Mouse (Mus musculus) forebrain, embryonic 12.5 days (tissue): Measurements from ENCODE around the gene Cic. TPM values are rescaled to one million over a fixed set of nuclear protein-coding genes. Genes with fewer than 3 reads are reported as not detected.
A peak's percentile ranks its signal among the peaks of the same experiment; 100 is the strongest.

Experiments used
- ATAC-seq: fragments of 200-750 bp; cut with Nextera tagmentation; 2 replicates; pipeline ENCODE4 v1.8.0; 2017; ENCODE audit warnings: moderate TSS enrichment; ENCODE audit not compliant: low FRiP score
- H3K27ac ChIP-seq: fragments of 300-500 bp; sonication (generic); 2 replicates; pipeline ENCODE4 v1.5.1; 2016; ENCODE audit warnings: mild to moderate bottlenecking
- H3K27me3 ChIP-seq: fragments of 300-500 bp; sonication (generic); 2 replicates; pipeline ENCODE4 v1.6.1; 2016; ENCODE audit warnings: mild to moderate bottlenecking
- H3K36me3 ChIP-seq: fragments of 300-500 bp; sonication (generic); replicated peaks from 2 replicates; pipeline ENCODE4 v1.6.1; 2016; ENCODE audit warnings: mild to moderate bottlenecking
- H3K4me1 ChIP-seq: fragments of 300-500 bp; sonication (generic); 2 replicates; pipeline ENCODE4 v1.6.1; 2016
- H3K4me2 ChIP-seq: fragments of 300-500 bp; sonication (generic); 2 replicates; pipeline ENCODE4 v1.6.1; 2016; ENCODE audit warnings: mild to moderate bottlenecking, moderate library complexity
- H3K4me3 ChIP-seq: fragments of 300-500 bp; sonication (generic); replicated peaks from 2 replicates; pipeline ENCODE4 v1.5.1; 2016; ENCODE audit warnings: mild to moderate bottlenecking
- H3K9ac ChIP-seq: fragments of 300-500 bp; sonication (generic); 2 replicates; pipeline ENCODE4 v1.6.1; 2016; ENCODE audit warnings: mild to moderate bottlenecking
- H3K9me3 ChIP-seq: fragments of 300-500 bp; sonication (generic); 2 replicates; pipeline ENCODE4 v1.6.1; 2016
- WGBS: fragments of 180-500 bp; shearing (Covaris S2); methylation state at CpG from one replicate; pipeline ENCODE4 v1.1.7; 2016; 5-methylcytosine and 5-hydroxymethylcytosine counted together
- polyA plus RNA-seq: library from polyadenylated mRNA; unstranded; fragments of >200 nt; fragmentation: Nextera tagmentation; extraction: Ambion mirVana; gene quantifications from 2 replicates; pipeline ENCODE4 v1.2.1, GENCODE M21; 2016

Gene Cic
- polyA plus RNA-seq, 1 experiment from 2014 or later, result 46.9 TPM

DNA sequence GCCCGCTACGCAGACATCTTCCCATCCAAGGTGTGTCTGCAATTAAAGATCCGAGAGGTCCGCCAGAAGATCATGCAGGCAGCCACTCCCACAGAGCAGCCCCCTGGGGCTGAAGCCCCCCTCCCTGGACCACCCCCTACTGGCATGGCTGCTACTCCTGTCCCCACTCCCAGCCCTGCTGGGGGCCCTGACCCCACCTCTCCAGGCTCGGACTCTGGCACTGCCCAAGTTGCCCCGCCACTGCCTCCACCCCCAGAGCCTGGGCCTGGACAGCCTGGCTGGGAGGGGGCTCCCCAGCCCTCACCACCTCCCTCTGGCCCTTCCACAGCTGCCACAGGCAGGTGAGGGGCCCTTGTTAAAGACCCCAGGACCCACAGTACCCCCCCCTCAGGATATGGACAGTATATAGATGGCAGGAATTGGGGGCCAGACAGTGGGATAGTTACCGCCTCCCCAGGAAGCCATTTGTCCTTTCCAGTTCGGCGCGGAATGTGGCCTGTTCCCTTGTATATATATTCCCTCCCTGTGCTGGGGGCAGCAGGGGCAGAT, 25.8 kb downstream of the Cic start:
- H3K4me1 ChIP-seq, result peaks cover 32% of the 10 kb centered on the region
- H3K4me3 ChIP-seq, result no peak overlapping the region
- H3K27ac ChIP-seq, result peak overlapping the region; percentile 5; the same call in 1 of the 2 replicates
- peaks cover 78% of the 10 kb centered on the region for H3K36me3 ChIP-seq
- 0 out of 2 replicates have a peak, but pooled peaks cover 7% of the 10 kb centered on the region for H3K9me3 ChIP-seq
- H3K4me2 ChIP-seq, result no peak overlapping the region
- no peak overlapping the region for H3K9ac ChIP-seq
- H3K27me3 ChIP-seq, result no peaks in the 10 kb centered on the region
- WGBS, result 79% methylated on average over 10 of the region's 10 CpGs
- no peak for ATAC-seq

DNA sequence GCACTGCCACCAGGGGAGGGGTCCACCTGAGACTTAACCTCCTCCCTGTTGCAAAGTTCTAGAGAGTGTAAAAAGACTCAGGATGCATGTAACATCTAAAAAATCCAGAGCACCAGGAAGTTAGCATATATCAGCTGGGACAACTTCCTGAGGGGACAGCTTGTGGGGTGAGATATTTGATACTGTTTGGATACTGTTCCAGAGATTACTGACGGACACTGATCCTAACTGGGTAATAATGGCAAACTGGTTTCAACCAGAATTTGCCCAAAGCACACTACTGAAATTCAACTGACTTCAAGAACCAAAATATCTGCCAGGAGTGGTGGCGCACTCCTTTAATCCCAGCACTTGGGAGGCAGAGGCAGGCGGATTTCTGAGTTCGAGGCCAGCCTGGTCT, 27.0 kb downstream of the Cic start:
- Histone ChIP-seq H3K9me3 (0 out of 2 replicates have a peak, but pooled peaks cover 6% of the 10 kb centered on the region), H3K27ac (no peak overlapping the region; the same call in 1 of the 2 replicates), H3K9ac (no peak overlapping the region), H3K27me3 (no peaks in the 10 kb centered on the region), H3K4me2 (no peak overlapping the region), H3K36me3 (peaks cover 66% of the 10 kb centered on the region), H3K4me1 (peaks cover 35% of the 10 kb centered on the region), H3K4me3 (no peak overlapping the region)
- 89% methylated on average over 4 of the region's 4 CpGs for WGBS
- ATAC-seq, result no peak

GRCm38 (mm10) chr7:25294960-25295722, 27.6 kb downstream of the Cic start:
- no peak overlapping the region for H3K4me3 ChIP-seq
- peaks cover 59% of the 10 kb centered on the region for H3K36me3 ChIP-seq
- no peaks in the 10 kb centered on the region for H3K27me3 ChIP-seq
- 0 out of 2 replicates have a peak overlapping the region, but pooled peaks have one; percentile 98 for H3K27ac ChIP-seq
- H3K9me3 ChIP-seq, result no peaks in the 10 kb centered on the region
- WGBS, result 89% methylated on average over 12 of the region's 12 CpGs
- ATAC-seq, result no peak
- H3K4me2 ChIP-seq, result no peak overlapping the region
- no peak overlapping the region for H3K9ac ChIP-seq
- peaks cover 35% of the 10 kb centered on the region for H3K4me1 ChIP-seq

GRCm38 (mm10) chr7:25296945-25297453, 29.5 kb downstream of the Cic start:
- peak; percentile 49; the same call in 1 of the 2 replicates for ATAC-seq
- H3K9ac ChIP-seq, result peak overlapping the region; percentile 91
- H3K4me2 ChIP-seq, result peak overlapping the region; percentile 79
- H3K27me3 ChIP-seq, result no peaks in the 10 kb centered on the region
- H3K4me3 ChIP-seq, result peak overlapping the region; percentile 86
- peak overlapping the region; percentile 98 for H3K27ac ChIP-seq
- no peaks in the 10 kb centered on the region for H3K9me3 ChIP-seq
- WGBS, result under 1% methylated on average over 21 of the region's 21 CpGs
- peaks cover 41% of the 10 kb centered on the region for H3K36me3 ChIP-seq
- H3K4me1 ChIP-seq, result peaks cover 25% of the 10 kb centered on the region

GRCm38 (mm10) chr7:25297454-25298325, 30.2 kb downstream of the Cic start, which contains the start of gene Pafah1b3:
Gene Pafah1b3 (minus strand): TSS chr7:25297986.
- H3K36me3 ChIP-seq, result peaks cover 34% of the 10 kb centered on the region
- H3K4me2 ChIP-seq, result peak within 1 kb of the TSS; percentile 79
- peak within 1 kb of the TSS; percentile 98 for H3K27ac ChIP-seq
- peaks cover 21% of the 10 kb centered on the region for H3K4me1 ChIP-seq
- H3K4me3 ChIP-seq, result peak within 1 kb of the TSS; percentile 86
- no peaks in the 10 kb centered on the region for H3K9me3 ChIP-seq
- peak; percentile 92 for ATAC-seq
- peak within 1 kb of the TSS; percentile 91 for H3K9ac ChIP-seq
- under 1% methylated on average over 52 of the region's 52 CpGs for WGBS
- no peaks in the 10 kb centered on the region for H3K27me3 ChIP-seq

GRCm38 (mm10) chr7:25301063-25301462, 33.6 kb downstream of the Cic start, which contains the start of gene Prr19:
Gene Prr19 (plus strand): TSS chr7:25301411.
- H3K36me3 ChIP-seq, result peaks cover 1% of the 10 kb centered on the region; the same call in 1 of the 2 replicates
- H3K27ac ChIP-seq, result no peak within 1 kb of the TSS
- no peak for ATAC-seq
- no peak within 1 kb of the TSS for H3K4me2 ChIP-seq
- peaks cover 24% of the 10 kb centered on the region for H3K4me1 ChIP-seq
- no peak within 1 kb of the TSS for H3K9ac ChIP-seq
- H3K4me3 ChIP-seq, result no peak within 1 kb of the TSS
- no peaks in the 10 kb centered on the region for H3K9me3 ChIP-seq
- H3K27me3 ChIP-seq, result peaks cover 5% of the 10 kb centered on the region; the same call in 1 of the 2 replicates
- WGBS, result 57% methylated on average over 19 of the region's 19 CpGs

DNA sequence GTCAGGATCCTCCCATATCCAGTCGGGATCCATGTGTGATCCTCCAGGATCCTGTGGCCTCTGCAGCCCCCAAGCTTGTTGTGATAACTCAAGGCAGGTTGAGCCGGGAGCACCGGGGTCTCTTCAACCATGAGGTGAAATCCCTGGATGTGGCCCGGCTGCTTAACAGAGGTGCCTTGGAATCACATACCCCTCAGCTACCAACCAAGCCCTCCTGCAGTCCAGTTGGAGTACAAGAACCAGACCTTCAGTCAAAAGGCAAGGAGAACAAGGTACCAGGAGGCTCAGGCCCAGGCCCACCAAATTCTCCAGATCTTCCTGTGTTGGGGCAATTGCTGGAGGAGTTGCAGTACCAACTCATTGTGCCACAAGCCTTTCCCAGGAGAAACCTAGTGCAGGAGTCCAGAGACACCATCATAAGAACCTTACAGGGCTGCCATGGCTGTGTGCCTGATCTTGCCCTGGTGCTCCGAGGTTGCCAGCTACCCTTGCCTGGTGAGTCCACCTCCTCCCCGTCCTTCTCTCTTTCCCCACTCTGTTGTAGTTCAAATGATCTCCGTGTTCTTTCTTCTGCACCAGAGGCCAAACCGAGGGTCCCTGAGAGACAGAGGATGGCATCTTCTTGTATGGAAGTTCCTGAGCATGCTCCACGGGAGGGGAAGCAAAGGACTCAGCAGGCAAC, 35.6 kb downstream of the Cic start:
- Histone ChIP-seq H3K4me2 (no peak overlapping the region), H3K27ac (no peak overlapping the region), H3K9me3 (no peaks in the 10 kb centered on the region), H3K4me1 (peaks cover 17% of the 10 kb centered on the region), H3K9ac (no peak overlapping the region), H3K36me3 (no peaks in the 10 kb centered on the region), H3K27me3 (peaks cover 16% of the 10 kb centered on the region), H3K4me3 (no peak overlapping the region)
- 77% methylated on average over 9 of the region's 9 CpGs for WGBS
- ATAC-seq, result no peak

DNA sequence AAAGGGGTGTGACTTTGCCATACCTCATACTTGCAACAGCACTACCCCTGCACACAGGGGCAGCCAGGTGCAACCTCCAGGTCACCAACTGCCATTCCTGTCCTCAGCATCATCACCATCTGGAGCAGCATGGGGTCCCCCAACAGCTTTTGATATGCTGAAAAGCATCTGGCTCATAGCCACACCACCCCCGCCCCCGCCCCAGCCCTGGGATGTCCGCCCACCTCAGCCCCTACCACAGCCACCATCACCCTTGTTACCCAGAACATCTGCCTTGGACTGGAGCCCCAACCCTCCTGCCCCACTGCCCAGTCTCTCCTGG, 36.1 kb downstream of the Cic start:
- no peak overlapping the region for H3K9ac ChIP-seq
- no peaks in the 10 kb centered on the region for H3K9me3 ChIP-seq
- 90% methylated on average over 3 of the region's 3 CpGs for WGBS
- no peak overlapping the region for H3K4me3 ChIP-seq
- no peak for ATAC-seq
- peaks cover 13% of the 10 kb centered on the region for H3K4me1 ChIP-seq
- H3K27me3 ChIP-seq, result peaks cover 16% of the 10 kb centered on the region
- H3K27ac ChIP-seq, result no peak overlapping the region
- H3K4me2 ChIP-seq, result no peak overlapping the region
- no peaks in the 10 kb centered on the region for H3K36me3 ChIP-seq

DNA sequence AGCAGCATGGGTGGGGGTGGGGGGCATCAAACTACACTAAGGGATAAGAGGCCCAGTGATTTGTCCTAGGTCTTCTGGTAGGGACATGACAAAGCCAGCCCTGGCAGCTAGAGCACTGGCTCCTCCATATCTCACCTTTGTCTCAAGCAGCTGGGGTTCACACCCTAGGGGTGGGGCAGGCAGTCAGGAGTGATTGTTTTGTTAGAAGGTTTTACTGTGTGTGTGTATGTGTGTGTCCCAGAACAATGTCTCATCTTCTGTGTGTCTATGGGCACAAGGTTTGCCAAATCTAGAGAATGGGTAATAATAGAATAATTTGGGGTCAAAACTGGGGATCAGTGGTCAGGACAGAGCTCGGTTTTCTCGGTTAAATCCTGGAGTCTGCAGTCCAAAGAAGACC, 38.0 kb downstream of the Cic start:
- H3K4me2 ChIP-seq, result peak overlapping the region; percentile 81
- no peaks in the 10 kb centered on the region for H3K9me3 ChIP-seq
- 3% methylated on average over 2 of the region's 2 CpGs for WGBS
- no peaks in the 10 kb centered on the region for H3K36me3 ChIP-seq
- H3K9ac ChIP-seq, result peak overlapping the region; percentile 69
- peaks cover 24% of the 10 kb centered on the region for H3K27me3 ChIP-seq
- peaks cover 13% of the 10 kb centered on the region for H3K4me1 ChIP-seq
- H3K27ac ChIP-seq, result no peak overlapping the region
- peak; percentile 31 for ATAC-seq
- H3K4me3 ChIP-seq, result peak overlapping the region; percentile 62

GRCm38 (mm10) chr7:25305956-25306613, 38.6 kb downstream of the Cic start, which contains the start of gene Tmem145:
Gene Tmem145 (plus strand): TSS chr7:25306106.
- H3K36me3 ChIP-seq, result no peaks in the 10 kb centered on the region
- peaks cover 28% of the 10 kb centered on the region for H3K27me3 ChIP-seq
- peak within 1 kb of the TSS; percentile 71 for H3K27ac ChIP-seq

GRCm38 (mm10) chr7:25306614-25306996, 39.1 kb downstream of the Cic start:
- Histone ChIP-seq H3K9me3 (no peaks in the 10 kb centered on the region), H3K36me3 (no peaks in the 10 kb centered on the region), H3K27me3 (peaks cover 33% of the 10 kb centered on the region), H3K4me3 (peak overlapping the region; percentile 62), H3K4me2 (peak overlapping the region; percentile 81), H3K4me1 (peaks cover 13% of the 10 kb centered on the region), H3K27ac (peak overlapping the region; percentile 71; the same call in 1 of the 2 replicates), H3K9ac (peak overlapping the region; percentile 69; the same call in 1 of the 2 replicates)
- WGBS, result 43% methylated on average over 2 of the region's 2 CpGs
- ATAC-seq, result 0 out of 2 replicates have a peak, but pooled peaks have one; percentile 16

More at GRCm38 (mm10) chr7:25305956-25306613, 38.6 kb downstream of the Cic start, which contains the start of gene Tmem145:
- peaks cover 13% of the 10 kb centered on the region for H3K4me1 ChIP-seq
- H3K4me3 ChIP-seq, result peak within 1 kb of the TSS; percentile 62
- peak within 1 kb of the TSS; percentile 81 for H3K4me2 ChIP-seq
- under 1% methylated on average over 47 of the region's 47 CpGs for WGBS
- no peaks in the 10 kb centered on the region for H3K9me3 ChIP-seq
- ATAC-seq, result peak; percentile 77
- peak within 1 kb of the TSS; percentile 69 for H3K9ac ChIP-seq
